Mouse (Mus musculus) testis, postnatal 14 days (tissue): ENCODE results near the gene Sf1.

ENCODE experiments used
- DNase-seq: peaks from one replicate; pipeline ENCODE4 v3.0.0; 2021; ENCODE audit warnings: low spot score

Sf1 gene

GRCm38 (mm10) chr19:6341453-6342077 lies 21.9 kb upstream of the Sf1 start:
- no peak for DNase-seq

- DNase-seq: no peak
These were observed 21.1 kb upstream of the Sf1 start for GRCm38 (mm10) chr19:6342276-6342933.

DNA sequence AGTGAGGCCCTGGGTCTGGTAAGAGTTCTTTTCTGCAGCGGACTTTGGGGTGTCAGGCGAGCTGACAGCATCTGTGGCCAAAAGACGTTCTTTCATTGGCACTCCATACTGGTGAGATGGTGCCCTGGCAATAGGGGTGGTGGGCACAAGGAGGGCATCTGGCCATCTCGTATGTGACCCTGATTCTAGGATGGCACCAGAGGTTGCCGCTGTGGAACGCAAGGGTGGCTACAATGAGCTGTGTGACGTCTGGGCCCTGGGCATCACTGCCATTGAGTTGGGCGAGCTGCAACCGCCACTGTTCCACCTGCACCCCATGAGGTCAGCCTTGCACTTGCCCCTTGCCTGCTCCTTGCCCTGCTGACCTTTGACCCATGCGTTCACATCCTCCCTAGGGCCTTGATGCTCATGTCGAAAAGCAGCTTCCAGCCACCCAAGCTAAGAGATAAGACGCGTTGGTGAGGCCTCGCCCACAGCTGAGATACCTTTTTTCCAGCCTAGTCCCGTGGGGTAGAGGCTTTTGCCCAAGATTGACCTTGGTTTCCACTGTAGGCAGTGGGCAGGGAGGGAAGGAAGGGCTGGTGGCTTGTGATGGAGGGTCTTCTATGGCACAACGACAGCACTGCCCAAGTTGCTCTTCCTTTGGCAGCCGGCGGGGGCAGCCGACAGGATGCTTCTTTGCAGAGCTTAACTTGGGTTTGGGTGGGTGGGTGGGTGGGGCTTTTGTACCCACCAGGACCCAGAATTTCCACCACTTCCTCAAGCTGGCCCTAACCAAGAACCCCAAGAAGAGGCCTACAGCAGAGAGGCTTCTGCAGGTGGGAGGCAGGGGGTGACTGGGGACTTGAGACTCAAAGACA lies 20.2 kb upstream of the Sf1 start:
- no peak for DNase-seq

GRCm38 (mm10) chr19:6343996-6344395 lies 19.5 kb upstream of the Sf1 start:
- no peak for DNase-seq

DNA sequence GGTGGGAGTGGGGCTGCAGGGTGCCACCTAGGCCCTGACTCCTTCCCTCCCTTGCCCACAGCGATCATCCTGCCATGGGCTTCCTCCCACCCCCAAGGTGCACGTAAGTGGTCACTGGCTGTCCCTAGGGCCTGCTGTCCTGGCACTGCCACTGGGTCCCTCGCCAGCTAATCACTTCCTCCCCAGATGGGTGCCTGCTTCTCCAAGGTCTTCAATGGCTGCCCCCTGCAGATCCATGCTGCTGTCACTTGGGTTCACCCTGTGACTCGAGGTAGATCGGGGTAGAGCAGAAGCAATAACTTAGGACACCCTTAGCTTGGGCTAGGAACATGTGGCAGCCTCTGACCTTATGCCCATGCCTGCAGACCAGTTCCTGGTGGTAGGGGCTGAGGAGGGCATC lies 17.5 kb upstream of the Sf1 start:
- no peak for DNase-seq

GRCm38 (mm10) chr19:6346661-6347060 lies 16.8 kb upstream of the Sf1 start:
- DNase-seq: no peak

DNA sequence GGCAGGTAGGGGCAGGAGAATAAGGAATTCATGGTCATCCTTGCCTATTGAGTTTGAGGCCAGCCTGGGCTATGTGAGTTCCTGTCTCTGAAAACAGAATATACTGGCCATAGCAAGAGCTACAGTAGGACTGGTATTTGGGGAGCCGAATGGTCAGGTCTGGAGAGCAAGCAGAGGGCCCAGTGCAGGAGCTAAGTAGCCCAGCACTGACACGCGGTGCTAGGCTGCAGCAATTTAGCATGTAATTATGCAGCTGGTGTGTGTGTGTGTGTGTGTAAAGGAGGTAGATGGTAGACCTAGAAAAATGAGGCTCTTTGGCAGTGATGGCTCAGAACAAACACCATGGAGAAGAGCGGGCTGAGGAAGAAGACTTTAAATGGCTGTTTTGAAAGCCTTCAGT lies 15.9 kb upstream of the Sf1 start:
- no peak for DNase-seq

- DNase-seq: no peak
These were observed 14.8 kb upstream of the Sf1 start for GRCm38 (mm10) chr19:6348717-6349116.

- DNase-seq: no peak
These were observed 14.1 kb upstream of the Sf1 start for GRCm38 (mm10) chr19:6349215-6349983.

- DNase-seq: no peak
These were observed 11.9 kb upstream of the Sf1 start for GRCm38 (mm10) chr19:6351431-6352106.

DNA sequence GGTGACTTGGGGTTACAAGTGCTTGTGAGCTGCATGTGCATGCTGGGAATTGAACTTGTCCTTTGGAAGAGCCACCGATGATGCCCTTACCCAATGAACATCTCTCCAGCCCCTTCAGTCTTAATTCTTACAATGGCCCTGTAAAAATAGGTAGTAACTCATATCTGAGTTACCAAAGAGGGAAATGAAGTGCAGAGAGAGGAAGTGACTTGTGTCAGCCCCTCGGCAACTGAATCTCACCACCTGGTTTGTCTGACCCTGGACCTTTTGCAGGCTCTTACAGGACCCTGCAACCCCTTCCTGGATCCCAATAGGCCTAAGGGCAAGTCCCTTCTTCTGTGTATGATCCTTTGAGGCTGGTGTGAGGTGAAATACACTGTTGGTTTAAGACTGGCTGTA lies 11.4 kb upstream of the Sf1 start:
- DNase-seq: no peak

GRCm38 (mm10) chr19:6354030-6354429 lies 9.5 kb upstream of the Sf1 start:
- DNase-seq: no peak

DNA sequence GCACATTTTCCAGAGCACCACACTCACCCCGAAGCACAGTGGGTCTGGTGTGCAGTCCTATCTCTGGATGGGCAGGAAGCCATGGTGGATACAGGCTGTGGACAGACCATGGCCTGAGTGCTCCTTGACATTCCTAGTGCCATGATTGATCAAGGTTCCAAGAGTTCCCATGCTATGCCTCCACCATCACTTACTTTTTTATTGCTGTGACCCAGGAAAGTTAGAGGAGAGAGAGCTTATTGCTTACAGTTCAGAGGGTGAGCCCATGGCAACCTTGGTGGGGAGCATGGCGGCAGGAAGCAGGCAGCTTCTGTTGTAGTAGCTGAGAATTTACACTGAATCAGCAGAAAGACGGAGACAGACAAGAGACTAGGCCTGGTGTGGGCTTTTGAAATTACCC lies 2.2 kb upstream of the Sf1 start:
- no peak for DNase-seq

- DNase-seq: no peak
These were observed 439 bp upstream of the Sf1 start for GRCm38 (mm10) chr19:6363091-6363410.

- peak; percentile 92 for DNase-seq
These were observed 831 bp downstream of the Sf1 start for GRCm38 (mm10) chr19:6364317-6364725.

DNA sequence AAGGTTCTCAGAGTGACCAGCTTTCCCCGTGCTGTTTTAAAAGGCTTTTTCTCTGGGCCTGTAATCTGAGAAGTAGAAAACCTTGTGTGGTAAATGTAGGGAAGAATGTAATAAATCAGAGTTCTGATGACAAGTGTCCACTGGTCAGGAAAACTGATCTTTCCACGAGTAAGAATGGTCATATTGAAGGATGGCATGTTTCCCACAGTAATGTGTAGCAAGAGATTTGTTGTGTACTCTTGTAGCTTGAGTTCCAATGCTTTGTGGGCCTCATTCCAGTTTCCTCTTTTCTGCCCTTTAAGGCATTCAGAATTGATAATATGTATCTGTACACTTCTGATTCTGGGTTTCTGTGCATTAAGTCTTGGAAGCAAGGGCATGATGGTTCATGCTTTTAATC lies 1.4 kb downstream of the Sf1 start:
- no peak for DNase-seq

DNA sequence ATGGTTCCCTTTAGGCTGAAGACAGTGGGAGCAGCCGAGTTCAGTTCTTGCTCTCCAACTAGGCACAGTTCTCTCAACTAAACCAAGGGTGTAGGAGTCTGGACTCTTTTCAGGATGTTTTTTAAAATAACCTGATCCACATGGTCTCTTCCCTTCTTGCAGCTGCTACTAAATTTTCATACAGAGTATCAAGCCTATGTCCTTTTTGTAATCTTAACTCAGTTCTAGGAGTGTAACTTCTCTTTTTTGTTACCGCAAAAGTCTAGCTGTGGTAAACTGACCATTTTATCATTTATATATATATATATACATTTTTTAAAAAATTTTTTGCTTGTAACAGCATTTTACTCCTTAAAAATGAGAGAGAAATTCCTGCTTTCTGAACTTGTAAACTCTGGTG lies 6.7 kb downstream of the Sf1 start:
- no peak for DNase-seq

DNA sequence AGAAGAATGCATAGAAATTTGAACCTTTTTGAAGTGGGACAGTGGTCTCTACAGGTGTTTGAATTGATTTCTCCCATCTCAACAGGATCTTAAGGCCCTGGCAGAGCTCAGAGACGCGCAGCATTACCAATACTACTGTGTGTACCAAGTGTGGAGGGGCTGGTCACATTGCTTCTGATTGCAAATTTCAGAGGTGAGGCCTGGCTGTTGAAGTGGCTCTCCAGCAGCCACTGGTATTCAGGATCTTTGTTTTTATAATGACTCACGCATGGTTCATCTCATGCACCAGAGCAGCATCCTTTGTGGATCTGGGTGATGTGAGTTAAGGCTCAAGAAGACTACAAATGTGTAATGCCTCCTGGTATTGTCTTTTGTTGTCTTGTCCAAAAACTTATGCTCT lies 8.9 kb downstream of the Sf1 start:
- DNase-seq: no peak

GRCm38 (mm10) chr19:6373539-6374400 lies 10.3 kb downstream of the Sf1 start:
- DNase-seq: peak; percentile 74

GRCm38 (mm10) chr19:6374571-6374970 lies 11.1 kb downstream of the Sf1 start:
- DNase-seq: no peak
